Mouse (Mus musculus): ENCODE measurements at regions not wholly inside any gene's neighbourhood (a gene's known extent, or its start where the extent isn't known, plus 50 kb on each side); places are given as distances from the start of the nearest gene placed in this dataset.
"Not testable (repeated sequence)": the region's sequence is repeated elsewhere in the genome, so short reads cannot be mapped to it uniquely, and the experiment has no call there.

- no peak for DNase-seq (ENCODE audit: extremely low spot score, low spot score)
These were observed 677.3 kb upstream of the Sorcs1 start for GRCm38 (mm10) chr19:51355701-51356100.

DNA sequence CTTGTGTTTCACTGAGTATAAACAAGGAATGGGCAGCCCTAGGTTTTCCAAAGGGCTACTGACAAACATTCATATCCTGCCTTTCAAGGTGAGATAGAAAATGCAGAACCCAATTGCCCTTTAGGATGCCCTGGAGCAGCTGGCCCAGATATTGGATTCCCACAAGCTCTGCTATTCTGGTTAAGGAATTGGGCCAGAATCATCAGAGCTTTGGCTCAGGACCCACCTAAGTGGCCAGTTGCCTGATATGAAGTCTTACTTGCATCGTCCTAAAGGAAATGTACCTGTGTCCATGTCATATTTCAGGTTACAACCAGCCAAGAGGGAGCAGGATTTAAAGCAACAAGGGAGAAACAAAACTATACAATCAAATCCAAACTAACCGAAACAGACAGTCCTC lies 662.0 kb upstream of the Sorcs1 start:
- DNase-seq (ENCODE audit: extremely low spot score, low spot score), result no peak

DNA sequence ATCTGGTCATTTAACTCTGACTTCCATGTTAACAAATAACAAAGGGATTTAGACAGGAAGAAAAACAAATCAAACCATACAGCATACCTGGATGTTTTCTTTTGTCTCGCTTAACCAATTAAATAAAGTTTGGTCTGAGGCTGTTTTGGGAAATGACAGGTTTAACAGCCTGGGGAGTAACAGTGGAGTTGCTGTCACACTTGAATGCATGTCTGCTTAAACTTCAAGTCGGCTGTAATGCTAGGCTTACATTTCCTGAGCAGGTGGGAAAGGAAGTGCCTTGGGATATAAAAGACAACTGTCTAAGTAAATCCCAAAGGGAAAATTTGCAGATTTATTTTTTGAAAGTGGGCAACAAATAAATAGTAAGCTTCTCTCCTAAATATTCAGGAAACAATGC lies 651.6 kb upstream of the Sorcs1 start:
- DNase-seq (ENCODE audit: extremely low spot score, low spot score), result no peak

DNA sequence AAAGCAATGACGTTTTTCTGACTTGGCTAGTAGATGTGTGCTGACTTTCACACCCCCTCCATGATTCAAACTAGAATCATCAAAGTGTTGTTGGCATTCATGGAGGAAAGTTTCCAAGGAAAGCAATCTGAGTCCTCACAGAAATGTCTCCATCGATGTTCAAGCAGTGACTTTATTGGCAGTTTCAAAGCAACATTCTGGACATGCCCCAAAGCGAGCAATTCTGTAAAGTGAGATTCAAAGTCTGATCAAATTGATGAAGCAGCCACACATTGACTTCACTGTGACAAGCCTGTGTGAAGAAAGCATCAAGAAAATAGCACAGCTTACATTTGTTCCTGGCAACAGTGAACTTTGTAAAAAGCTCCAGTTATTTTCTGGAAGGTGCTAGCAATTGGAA lies 625.3 kb upstream of the Sorcs1 start:
- no peak for DNase-seq (ENCODE audit: extremely low spot score, low spot score)

GRCm38 (mm10) chr19:51296631-51297030 lies 618.2 kb upstream of the Sorcs1 start:
- not testable (repeated sequence) for DNase-seq (ENCODE audit: extremely low spot score, low spot score)

- no peak for DNase-seq (ENCODE audit: extremely low spot score, low spot score)
These were observed 590.6 kb upstream of the Sorcs1 start for GRCm38 (mm10) chr19:51268978-51269556.

DNA sequence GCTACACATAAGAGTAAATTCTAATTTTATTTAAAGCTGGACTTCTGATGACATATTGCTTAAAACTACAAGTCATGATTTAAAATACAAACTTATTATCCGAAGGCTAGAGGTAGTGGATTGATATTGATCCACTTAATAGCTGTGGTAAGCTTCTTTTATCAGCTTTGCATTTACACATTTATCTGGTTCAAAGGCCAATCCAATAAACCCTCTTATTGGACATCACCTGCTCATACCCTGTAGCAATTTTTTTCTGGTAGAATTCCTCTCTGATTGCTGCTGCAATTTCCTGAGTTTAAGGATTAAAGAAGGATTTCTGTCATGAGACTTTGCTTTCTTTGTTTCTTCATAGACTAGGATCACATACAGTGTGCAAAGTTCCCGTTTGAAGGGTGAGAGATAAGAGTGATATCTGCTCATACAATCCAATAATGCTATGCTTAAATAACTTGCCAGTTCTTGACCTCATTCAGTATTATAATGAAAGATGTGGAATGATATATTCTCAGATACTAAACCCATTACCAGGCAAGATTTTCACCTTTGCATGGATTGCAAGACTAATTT lies 561.9 kb upstream of the Sorcs1 start:
- no peak for DNase-seq (ENCODE audit: extremely low spot score, low spot score)

DNA sequence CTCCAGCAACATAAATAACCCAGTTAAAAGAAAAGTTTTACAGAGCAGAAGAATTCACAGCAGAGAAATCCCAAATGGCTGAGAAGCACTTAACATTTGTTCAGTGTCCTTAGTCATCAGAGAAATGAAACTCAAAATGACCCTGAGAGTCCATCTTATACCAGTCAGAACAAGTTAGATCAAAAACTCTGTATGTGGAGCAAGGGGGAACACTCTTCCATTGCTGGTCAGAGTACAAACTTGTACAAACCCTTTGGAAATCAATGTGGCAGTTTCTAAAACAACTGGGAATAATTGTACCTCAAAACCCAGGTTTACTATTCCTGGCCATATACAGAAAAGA lies 559.7 kb upstream of the Sorcs1 start:
- DNase-seq (ENCODE audit: extremely low spot score, low spot score), result no peak

DNA sequence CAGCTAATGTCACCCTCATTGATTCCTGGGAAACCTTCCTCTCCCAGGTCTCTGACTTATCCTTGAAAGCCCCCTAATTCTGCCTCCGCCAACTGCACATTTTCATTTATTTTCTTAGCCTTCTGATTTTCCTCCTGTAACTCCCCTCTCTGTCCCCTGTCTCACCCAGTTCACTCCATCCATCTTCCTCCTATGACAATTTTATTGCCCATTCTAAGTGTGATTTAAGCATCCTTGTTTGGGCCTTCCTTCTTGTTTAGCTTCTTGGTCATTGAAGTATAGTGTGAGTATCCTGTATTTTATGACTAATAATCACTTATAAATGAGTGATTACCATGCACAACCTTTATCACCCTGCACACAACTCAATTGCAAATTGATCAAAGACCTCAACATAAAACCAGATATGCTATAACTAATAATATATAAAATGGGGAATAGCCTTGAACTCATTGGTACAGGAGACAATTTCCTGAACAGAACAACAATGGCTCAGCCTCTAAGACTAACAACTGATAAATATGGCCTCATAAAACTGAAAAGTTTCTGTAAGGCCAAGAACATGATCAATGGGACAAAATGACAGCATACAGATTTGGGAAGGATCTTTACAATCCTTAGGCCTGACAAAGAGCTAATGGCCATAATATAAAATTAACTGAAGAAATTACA lies 559.2 kb upstream of the Sorcs1 start:
- DNase-seq (ENCODE audit: extremely low spot score, low spot score), result no peak

DNA sequence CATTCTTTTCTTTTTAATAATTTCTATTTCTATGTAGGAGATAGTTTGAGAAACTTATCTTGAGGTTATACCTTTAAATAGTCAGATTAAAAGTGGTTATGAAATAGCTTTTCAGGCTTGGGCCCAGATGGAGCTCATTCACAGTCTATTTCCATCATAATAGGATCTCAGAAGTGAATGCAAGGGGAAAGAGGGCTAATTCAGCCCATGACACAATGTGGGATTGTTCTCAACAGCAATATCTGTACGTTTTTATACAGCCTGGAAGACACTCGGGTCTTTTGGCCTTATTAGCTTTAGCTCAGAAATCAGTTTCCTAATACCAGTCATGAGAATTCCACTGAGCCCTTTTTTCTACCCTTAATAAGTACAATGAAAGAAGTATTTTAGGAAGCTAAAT lies 554.1 kb upstream of the Sorcs1 start:
- no peak for DNase-seq (ENCODE audit: extremely low spot score, low spot score)

GRCm38 (mm10) chr19:51226932-51227331 lies 548.5 kb upstream of the Sorcs1 start:
- DNase-seq (ENCODE audit: extremely low spot score, low spot score), result no peak

- peak; percentile 15 for DNase-seq (ENCODE audit: extremely low spot score, low spot score)
These were observed 522.9 kb upstream of the Sorcs1 start for GRCm38 (mm10) chr19:51201391-51201790.
